Comparison of ENCODE assay signal across 8 mouse cellular contexts in the genomic region with DNA sequence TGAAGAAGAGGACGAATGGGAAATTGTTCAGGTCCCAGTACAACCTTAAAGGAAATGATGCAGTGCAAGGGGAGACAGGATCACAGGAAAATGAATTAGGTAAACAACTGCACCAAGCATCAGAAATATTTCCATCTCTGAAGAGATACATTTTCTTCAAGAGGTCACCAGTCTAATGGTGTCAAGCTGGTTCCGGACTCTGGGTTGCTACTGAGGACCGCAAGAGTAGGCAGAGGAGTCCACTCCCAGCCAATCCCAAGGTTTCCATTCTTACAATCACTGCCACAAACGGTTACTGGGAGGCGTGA. TPM values are rescaled to one million over a fixed set of nuclear protein-coding genes. Genes with fewer than 3 reads are reported as not detected.
DNase-seq lines count a peak whose midpoint lies in the region; ATAC-seq and TF ChIP-seq lines count a peak whose summit lies in the region.

No protein-coding gene starts in this region.

- no peaks in the 10 kb centered on the region for H3K9me3 ChIP-seq in liver, embryonic 12.5 days (replicated peaks)

- H3K27ac ChIP-seq in gastrocnemius, adult 2 months = peak overlapping the region; percentile 60; the same call in 1 of the 2 replicates
- H3K27ac ChIP-seq in spleen, adult 2 months (ENCODE audit: insufficient read depth, low read length) = no peak overlapping the region
- no peak overlapping the region for H3K27ac ChIP-seq in liver, embryonic 12.5 days

- TF ChIP-seq CTCF in gastrocnemius, adult 2 months (IDR thresholded peaks at IDR 0.05) = no peak
- no peak for TF ChIP-seq CTCF in spleen, adult 2 months (IDR thresholded peaks at IDR 0.05; ENCODE audit: extremely low read depth, insufficient read depth, insufficient read length, insufficient replicate concordance)

- TF ChIP-seq POLR2A in spleen, adult 2 months (IDR thresholded peaks at IDR 0.05; ENCODE audit: low read depth, low read length) = no peak

- H3K4me2 ChIP-seq in liver, embryonic 12.5 days = peak overlapping the region; percentile 77

- H3K27me3 ChIP-seq in spleen, adult 2 months (ENCODE audit: control insufficient read depth, insufficient read depth, low read length) = peaks cover 12% of the 10 kb centered on the region
- peaks cover 39% of the 10 kb centered on the region for H3K27me3 ChIP-seq in liver, embryonic 12.5 days (replicated peaks)

- H3K4me3 ChIP-seq in gastrocnemius, adult 2 months = peak overlapping the region; percentile 85
- H3K4me3 ChIP-seq in spleen, adult 2 months (ENCODE audit: extremely low read depth, insufficient read depth, insufficient read length) = peak overlapping the region; percentile 62
- peak overlapping the region; percentile 57 for H3K4me3 ChIP-seq in liver, embryonic 12.5 days

- no peak overlapping the region for H3K9ac ChIP-seq in liver, embryonic 12.5 days

- no peaks in the 10 kb centered on the region for H3K36me3 ChIP-seq in spleen, adult 2 months (ENCODE audit: control insufficient read depth, insufficient read depth, low read length)
- no peaks in the 10 kb centered on the region for H3K36me3 ChIP-seq in liver, embryonic 12.5 days

- intact Hi-C loops in gastrocnemius, adult 2 months (cut with DNase I) = no loop called here

- no peak for DNase-seq in gastrocnemius, adult 2 months
- no peak for DNase-seq in gastrocnemius, postnatal 25 days
- no peak for DNase-seq in spleen, adult 2 months (ENCODE audit: low read depth in 1 of 2, low spot score in 2 of 2)
- no peak for DNase-seq in spleen, postnatal 4 days (ENCODE audit: low spot score in 2 of 2)
- no peak for DNase-seq in embryo, embryonic 11 days
- no peak for DNase-seq in right cerebral cortex, postnatal 10 days (ENCODE audit: low spot score in 2 of 2)
- DNase-seq in adrenal gland, postnatal 14 days = no peak

- H3K4me1 ChIP-seq in spleen, adult 2 months (ENCODE audit: control insufficient read depth, insufficient read depth, insufficient read length) = peaks cover 11% of the 10 kb centered on the region
- 0 out of 2 replicates have a peak, but pooled peaks cover 2% of the 10 kb centered on the region for H3K4me1 ChIP-seq in liver, embryonic 12.5 days

- ATAC-seq in liver, embryonic 12.5 days = 0 out of 2 replicates have a peak, but pooled peaks have one; percentile 10

- WGBS in spleen, adult 2 months = 20% methylated on average over 5 of the region's 5 CpGs
- WGBS in liver, embryonic 12.5 days (ENCODE audit: insufficient replicate concordance) = 5% methylated on average over 5 of the region's 5 CpGs

RNA-seq across cellular contexts. Expression of gene Ccser1, which starts 0.5 kb away (rescaled TPM):
- total RNA-seq in gastrocnemius, adult 2 months (2021) = 1 to 10 TPM in 1 of 2 experiments, under 1 TPM in 1; 0.82 to 1.1 TPM
- total RNA-seq in gastrocnemius, postnatal 25 days (2021) = 1 to 10 TPM; 1.6 to 1.8 TPM
- 0.58 and 0.82 TPM in 2 replicates for polyA plus RNA-seq in spleen, adult 2 months (2012; rRNA removed)
- 0.50 and 0.56 TPM in 2 replicates for polyA plus RNA-seq in liver, embryonic 12.5 days (2016; fragmentation: Nextera tagmentation; extraction: Ambion mirVana)
- total RNA-seq in adrenal gland, postnatal 14 days (2021) = 3.8 and 5.3 TPM in 2 replicates
